Mouse (Mus musculus): ENCODE results near the gene Lef1. TPM values are rescaled to one million over a fixed set of nuclear protein-coding genes. Genes with fewer than 3 reads are reported as not detected.

Lef1 gene
- polyA plus RNA-seq, 1 experiment from 2014 or later: 25.9 TPM

DNA sequence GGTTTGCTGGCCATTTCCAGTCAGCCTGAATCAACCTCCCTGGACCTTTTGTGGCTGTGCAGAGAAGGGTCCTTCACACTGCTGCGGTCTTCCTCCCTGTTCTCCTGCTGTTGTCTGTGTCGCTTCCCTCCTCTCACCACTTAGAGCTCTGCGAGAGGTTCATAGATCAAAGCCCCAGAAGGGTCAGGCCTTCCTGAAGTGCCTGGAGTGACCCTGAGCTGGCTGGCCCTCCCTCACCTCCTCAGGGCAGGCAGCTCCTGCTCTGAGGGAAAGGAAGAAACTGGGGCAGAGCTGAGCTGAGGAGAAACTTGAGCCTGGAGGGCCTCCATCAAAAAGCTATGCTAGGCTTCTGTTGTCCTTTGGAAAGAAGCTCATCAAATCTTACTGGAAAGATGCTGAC is 45.4 kb downstream of the Lef1 start:
- no peak for ATAC-seq (ENCODE audit: low read depth)
- WGBS: 26% methylated on average over 3 of the region's 3 CpGs
- no peak overlapping the region for H3K4me2 ChIP-seq (ENCODE audit: low read depth, low read length)
- no peak overlapping the region for H3K9ac ChIP-seq (ENCODE audit: low read depth, low read length)
- no peaks in the 10 kb centered on the region for H3K9me3 ChIP-seq (ENCODE audit: control insufficient read depth, low read length)
- H3K4me1 ChIP-seq (ENCODE audit: control insufficient read depth, insufficient read depth, low read length): peaks cover 29% of the 10 kb centered on the region
- no peak overlapping the region for H3K4me3 ChIP-seq (ENCODE audit: low read depth, low read length)
- DNase-seq (ENCODE audit: low spot score): no peak
- no peak overlapping the region for H3K27ac ChIP-seq (replicated peaks; ENCODE audit: low read depth, low read length)
- H3K27me3 ChIP-seq (replicated peaks; ENCODE audit: control insufficient read depth, insufficient read depth, low read length): no peaks in the 10 kb centered on the region
- 0 out of 2 replicates have a peak, but pooled peaks cover 3% of the 10 kb centered on the region for H3K36me3 ChIP-seq (ENCODE audit: control insufficient read depth, insufficient read depth, low read length)

DNA sequence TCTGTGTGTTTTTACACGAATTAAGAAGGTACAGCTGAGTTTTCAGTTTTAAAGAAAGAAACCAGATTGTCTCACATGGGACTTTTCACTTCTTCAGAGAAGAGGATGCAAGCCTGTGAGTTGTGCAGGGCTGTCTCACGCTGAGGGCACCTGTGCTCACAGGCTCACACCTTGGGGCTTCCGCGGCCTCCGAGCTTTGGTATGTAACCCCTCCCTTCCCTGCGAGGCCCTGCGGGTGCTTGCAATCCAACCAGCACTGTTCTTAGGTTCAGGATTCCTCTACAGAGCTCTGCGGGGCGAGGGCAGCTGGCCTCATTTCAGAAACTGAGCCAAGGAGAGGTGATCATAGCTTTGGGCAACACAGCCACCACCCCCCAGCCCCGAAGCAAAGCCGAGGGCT is 46.1 kb downstream of the Lef1 start:
- Histone ChIP-seq H3K27ac (replicated peaks; ENCODE audit: low read depth, low read length) (no peak overlapping the region), H3K36me3 (ENCODE audit: control insufficient read depth, insufficient read depth, low read length) (0 out of 2 replicates have a peak, but pooled peaks cover 3% of the 10 kb centered on the region), H3K9ac (ENCODE audit: low read depth, low read length) (peak overlapping the region; percentile 35), H3K4me3 (ENCODE audit: low read depth, low read length) (no peak overlapping the region), H3K4me1 (ENCODE audit: control insufficient read depth, insufficient read depth, low read length) (peaks cover 30% of the 10 kb centered on the region), H3K4me2 (ENCODE audit: low read depth, low read length) (0 out of 2 replicates have a peak overlapping the region, but pooled peaks have one; percentile 19), H3K27me3 (replicated peaks; ENCODE audit: control insufficient read depth, insufficient read depth, low read length) (no peaks in the 10 kb centered on the region), H3K9me3 (ENCODE audit: control insufficient read depth, low read length) (no peaks in the 10 kb centered on the region)
- DNase-seq (ENCODE audit: low spot score): peak; percentile 62
- 0 out of 2 replicates have a peak, but pooled peaks have one; percentile 53 for ATAC-seq (ENCODE audit: low read depth)
- 18% methylated on average over 11 of the region's 11 CpGs for WGBS

DNA sequence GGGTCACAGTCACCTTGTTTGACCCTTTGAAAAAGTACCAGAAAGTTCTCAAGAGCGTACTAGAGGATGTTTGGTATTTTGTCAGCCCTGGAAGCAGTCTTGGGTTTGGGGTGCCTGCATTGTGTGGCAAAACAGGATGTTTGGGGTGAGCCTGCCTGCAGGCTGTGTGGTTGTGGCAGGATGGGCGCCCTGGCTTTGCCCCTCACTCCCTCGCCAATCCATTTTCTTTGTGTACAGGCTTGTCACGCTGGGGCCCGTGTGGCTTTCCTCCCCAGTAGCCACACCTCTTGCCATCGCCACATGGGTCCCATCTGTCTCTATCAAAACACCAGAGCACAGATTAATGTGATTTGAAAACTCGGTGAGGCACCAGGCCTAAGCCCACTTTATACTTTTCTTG is 47.2 kb downstream of the Lef1 start:
- 0 out of 2 replicates have a peak, but pooled peaks cover 3% of the 10 kb centered on the region for H3K36me3 ChIP-seq (ENCODE audit: control insufficient read depth, insufficient read depth, low read length)
- no peak overlapping the region for H3K4me2 ChIP-seq (ENCODE audit: low read depth, low read length)
- H3K4me3 ChIP-seq (ENCODE audit: low read depth, low read length): no peak overlapping the region
- H3K9ac ChIP-seq (ENCODE audit: low read depth, low read length): no peak overlapping the region
- no peaks in the 10 kb centered on the region for H3K9me3 ChIP-seq (ENCODE audit: control insufficient read depth, low read length)
- no peaks in the 10 kb centered on the region for H3K27me3 ChIP-seq (replicated peaks; ENCODE audit: control insufficient read depth, insufficient read depth, low read length)
- DNase-seq (ENCODE audit: low spot score) (no peak), ATAC-seq (ENCODE audit: low read depth) (no peak)
- 39% methylated on average over 7 of the region's 7 CpGs for WGBS
- peaks cover 30% of the 10 kb centered on the region for H3K4me1 ChIP-seq (ENCODE audit: control insufficient read depth, insufficient read depth, low read length)
- H3K27ac ChIP-seq (replicated peaks; ENCODE audit: low read depth, low read length): no peak overlapping the region

DNA sequence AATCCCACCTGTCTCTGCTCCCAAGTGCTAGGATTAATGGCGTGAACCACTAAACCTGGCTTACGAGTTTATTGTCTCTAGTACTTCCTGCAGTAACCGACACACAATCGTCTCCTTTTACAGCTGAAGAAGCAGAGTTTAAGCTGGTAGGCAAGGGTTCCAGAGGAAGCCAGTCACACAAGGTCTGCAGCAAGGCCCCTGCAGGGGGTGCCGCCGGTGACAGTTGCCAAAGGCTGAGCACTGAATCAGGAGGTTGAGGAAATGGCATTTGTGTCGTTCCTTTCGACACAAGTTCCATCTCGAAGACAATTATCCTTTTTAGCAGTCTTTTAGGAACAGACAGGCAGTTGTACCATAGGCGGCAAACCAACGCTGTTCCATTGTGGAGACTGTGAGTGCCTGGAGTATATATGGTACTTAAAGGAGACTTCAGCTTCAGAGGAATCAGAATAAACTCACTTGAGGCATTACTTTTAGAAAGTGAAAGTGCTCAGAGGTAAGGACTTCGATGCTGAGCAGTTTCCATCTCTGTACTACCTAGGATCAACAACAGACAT is 49.0 kb downstream of the Lef1 start:
- Histone ChIP-seq H3K4me2 (ENCODE audit: low read depth, low read length) (no peak overlapping the region), H3K27me3 (replicated peaks; ENCODE audit: control insufficient read depth, insufficient read depth, low read length) (no peaks in the 10 kb centered on the region), H3K36me3 (ENCODE audit: control insufficient read depth, insufficient read depth, low read length) (no peaks in the 10 kb centered on the region), H3K9me3 (ENCODE audit: control insufficient read depth, low read length) (no peaks in the 10 kb centered on the region), H3K4me3 (ENCODE audit: low read depth, low read length) (no peak overlapping the region), H3K9ac (ENCODE audit: low read depth, low read length) (no peak overlapping the region), H3K27ac (replicated peaks; ENCODE audit: low read depth, low read length) (no peak overlapping the region), H3K4me1 (ENCODE audit: control insufficient read depth, insufficient read depth, low read length) (peaks cover 30% of the 10 kb centered on the region)
- ATAC-seq (ENCODE audit: low read depth) (no peak), DNase-seq (ENCODE audit: low spot score) (no peak)
- WGBS: 51% methylated on average over 12 of the region's 12 CpGs

DNA sequence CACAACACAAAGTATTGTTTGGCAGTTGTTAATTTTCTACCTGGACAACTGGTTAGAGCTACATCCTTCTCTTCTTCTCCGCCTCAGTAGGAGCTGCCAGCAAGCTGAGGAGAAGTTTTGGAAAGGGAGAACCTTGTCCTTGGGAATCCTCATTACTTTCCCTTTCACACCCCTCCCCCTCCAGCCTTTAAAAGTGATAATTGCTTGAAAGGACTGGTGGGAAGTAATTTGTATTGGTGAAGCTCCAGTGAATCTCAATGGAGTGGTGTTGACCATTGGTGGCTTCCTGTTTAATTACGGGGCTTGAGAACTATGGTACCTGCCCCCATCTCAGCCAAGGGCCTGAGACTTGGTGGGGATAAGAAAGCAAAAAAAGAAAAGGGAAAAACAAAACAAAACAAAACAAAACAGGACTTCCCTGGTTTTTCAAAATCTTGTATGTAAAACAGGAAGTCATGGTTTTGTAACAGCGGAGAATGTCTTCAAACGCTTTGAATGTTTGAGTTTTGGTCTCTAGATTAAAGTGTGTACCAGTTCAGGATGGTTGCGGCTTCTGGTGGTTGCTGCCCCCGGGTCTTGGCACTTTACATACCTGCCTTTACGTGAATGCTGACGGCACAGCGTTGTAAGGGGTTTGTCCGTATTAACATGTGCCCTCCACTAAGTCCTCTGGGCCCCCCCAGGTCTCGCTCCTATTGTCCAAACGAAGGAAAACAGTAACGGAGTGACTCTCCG is 49.8 kb downstream of the Lef1 start:
- Histone ChIP-seq H3K4me2 (ENCODE audit: low read depth, low read length) (no peak overlapping the region), H3K4me3 (ENCODE audit: low read depth, low read length) (no peak overlapping the region), H3K27me3 (replicated peaks; ENCODE audit: control insufficient read depth, insufficient read depth, low read length) (no peaks in the 10 kb centered on the region), H3K9ac (ENCODE audit: low read depth, low read length) (no peak overlapping the region), H3K9me3 (ENCODE audit: control insufficient read depth, low read length) (no peaks in the 10 kb centered on the region), H3K4me1 (ENCODE audit: control insufficient read depth, insufficient read depth, low read length) (peaks cover 30% of the 10 kb centered on the region), H3K36me3 (ENCODE audit: control insufficient read depth, insufficient read depth, low read length) (no peaks in the 10 kb centered on the region), H3K27ac (replicated peaks; ENCODE audit: low read depth, low read length) (no peak overlapping the region)
- no peak for ATAC-seq (ENCODE audit: low read depth)
- WGBS: 80% methylated on average over 14 of the region's 14 CpGs
- no peak for DNase-seq (ENCODE audit: low spot score)

DNA sequence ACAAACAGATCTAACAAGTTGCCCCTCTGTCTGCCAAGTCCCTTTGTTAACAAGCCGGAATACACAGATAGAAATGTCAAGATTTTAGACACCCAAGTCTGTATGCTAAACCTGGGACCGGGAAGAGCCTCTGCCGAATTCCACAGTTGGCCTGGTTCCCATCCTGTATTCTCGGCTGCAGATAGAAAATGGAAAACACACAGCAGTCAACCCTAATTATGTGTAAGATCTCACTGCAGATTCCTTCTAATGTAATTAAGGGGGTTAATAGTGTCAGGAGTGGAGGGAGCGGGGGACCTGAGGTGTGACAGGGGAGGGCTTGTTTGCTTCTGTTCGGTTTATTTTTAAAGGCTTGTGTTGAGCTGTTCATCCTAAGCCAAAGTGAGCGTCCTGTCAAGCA is 50.6 kb downstream of the Lef1 start:
- Histone ChIP-seq H3K4me3 (ENCODE audit: low read depth, low read length) (no peak overlapping the region), H3K27me3 (replicated peaks; ENCODE audit: control insufficient read depth, insufficient read depth, low read length) (no peaks in the 10 kb centered on the region)
- 39% methylated on average over 7 of the region's 7 CpGs for WGBS

DNA sequence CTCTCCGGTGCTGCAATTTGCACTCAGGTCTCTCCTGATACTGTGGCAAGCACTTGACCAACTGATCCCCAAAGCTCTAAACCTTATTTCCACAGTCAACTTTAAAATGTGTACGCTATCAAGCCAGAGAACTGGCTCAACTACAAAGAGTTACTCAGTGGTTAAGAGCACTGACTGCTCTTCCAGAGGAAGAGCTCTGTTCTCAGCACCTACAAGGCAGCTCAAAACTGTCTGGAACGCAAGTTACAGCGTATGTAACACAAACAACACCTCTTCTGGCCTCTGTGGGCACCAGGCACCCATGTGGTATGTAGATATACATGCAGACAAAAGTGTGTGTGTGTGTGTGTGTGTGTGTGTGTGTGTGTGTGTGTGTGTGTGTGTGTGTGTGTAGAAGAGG is 57.5 kb downstream of the Lef1 start:
- WGBS: 92% methylated on average over 4 of the region's 4 CpGs
- DNase-seq (ENCODE audit: low spot score) (no peak), ATAC-seq (ENCODE audit: low read depth) (no peak)

More for the DNA sequence above, 50.6 kb downstream of the Lef1 start:
- ATAC-seq (ENCODE audit: low read depth) (no peak), DNase-seq (ENCODE audit: low spot score) (no peak)
- Histone ChIP-seq H3K27ac (replicated peaks; ENCODE audit: low read depth, low read length) (no peak overlapping the region), H3K4me1 (ENCODE audit: control insufficient read depth, insufficient read depth, low read length) (peaks cover 24% of the 10 kb centered on the region), H3K9me3 (ENCODE audit: control insufficient read depth, low read length) (no peaks in the 10 kb centered on the region), H3K9ac (ENCODE audit: low read depth, low read length) (no peak overlapping the region), H3K4me2 (ENCODE audit: low read depth, low read length) (no peak overlapping the region), H3K36me3 (ENCODE audit: control insufficient read depth, insufficient read depth, low read length) (no peaks in the 10 kb centered on the region)

DNA sequence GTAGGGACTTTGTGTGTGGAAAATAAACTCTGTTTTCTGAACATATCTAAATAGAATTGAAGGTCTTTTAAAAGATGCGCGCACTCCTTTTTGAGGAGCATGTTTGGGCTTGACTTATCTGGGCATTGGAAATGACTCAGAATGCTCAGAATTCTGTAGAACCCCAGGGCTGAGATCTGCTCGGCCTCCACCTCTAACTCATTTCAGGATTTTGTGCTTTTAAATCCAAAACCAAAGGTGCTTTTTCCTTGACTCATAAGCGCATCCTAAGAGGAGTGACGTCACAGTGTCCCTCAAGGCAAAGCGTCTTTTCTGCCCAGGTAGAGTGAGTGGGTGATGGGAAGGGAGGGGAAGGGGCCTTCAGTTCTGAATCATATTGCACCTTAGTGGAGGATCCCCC is 58.9 kb downstream of the Lef1 start:
- Histone ChIP-seq H3K27me3 (replicated peaks; ENCODE audit: control insufficient read depth, insufficient read depth, low read length) (no peaks in the 10 kb centered on the region), H3K27ac (replicated peaks; ENCODE audit: low read depth, low read length) (no peak overlapping the region), H3K36me3 (ENCODE audit: control insufficient read depth, insufficient read depth, low read length) (no peaks in the 10 kb centered on the region; the same call in 1 of the 2 replicates), H3K9me3 (ENCODE audit: control insufficient read depth, low read length) (no peaks in the 10 kb centered on the region), H3K4me2 (ENCODE audit: low read depth, low read length) (no peak overlapping the region), H3K4me1 (ENCODE audit: control insufficient read depth, insufficient read depth, low read length) (no peaks in the 10 kb centered on the region), H3K9ac (ENCODE audit: low read depth, low read length) (no peak overlapping the region), H3K4me3 (ENCODE audit: low read depth, low read length) (no peak overlapping the region)
- DNase-seq (ENCODE audit: low spot score) (no peak), ATAC-seq (ENCODE audit: low read depth) (no peak)
- 78% methylated on average over 6 of the region's 6 CpGs for WGBS

More for the DNA sequence above, 57.5 kb downstream of the Lef1 start:
- Histone ChIP-seq H3K9me3 (ENCODE audit: control insufficient read depth, low read length) (no peaks in the 10 kb centered on the region), H3K27ac (replicated peaks; ENCODE audit: low read depth, low read length) (no peak overlapping the region), H3K4me1 (ENCODE audit: control insufficient read depth, insufficient read depth, low read length) (no peaks in the 10 kb centered on the region), H3K27me3 (replicated peaks; ENCODE audit: control insufficient read depth, insufficient read depth, low read length) (no peaks in the 10 kb centered on the region), H3K4me3 (ENCODE audit: low read depth, low read length) (no peak overlapping the region), H3K9ac (ENCODE audit: low read depth, low read length) (no peak overlapping the region), H3K4me2 (ENCODE audit: low read depth, low read length) (no peak overlapping the region), H3K36me3 (ENCODE audit: control insufficient read depth, insufficient read depth, low read length) (no peaks in the 10 kb centered on the region; the same call in 1 of the 2 replicates)

Data from embryonic facial prominence, embryonic 14.5 days (tissue).